Mouse (Mus musculus) heart, postnatal 0 days (tissue): ENCODE results near the gene Ppp1r8.

ENCODE experiments used
- CTCF ChIP-seq: IDR thresholded peaks from 2 replicates; pipeline ENCODE4 v1.5.1; 2016; ENCODE audit warnings: antibody characterized with exemption, control low read depth, low read depth
- EP300 ChIP-seq: IDR thresholded peaks from 2 replicates; pipeline ENCODE4 v1.6.1; 2016; ENCODE audit warnings: antibody characterized with exemption, low read depth

GRCm38 (mm10) chr4:132823614-132824366 is 19.2 kb downstream of the Ppp1r8 start:
- TF ChIP-seq CTCF: peak; percentile 88
- no peak for TF ChIP-seq EP300
